Mouse (Mus musculus) bone marrow macrophage, adult 2 months (primary cell): Measurements from ENCODE around the gene Sugp1. TPM values are rescaled to one million over a fixed set of nuclear protein-coding genes. Genes with fewer than 3 reads are reported as not detected.

Source experiments
- H3K27ac ChIP-seq: 2 replicates; pipeline ENCODE4 v1.5.1; 2012; ENCODE audit warnings: low read depth, low read length; ENCODE audit not compliant: insufficient read depth
- H3K4me1 ChIP-seq: 2 replicates; pipeline ENCODE4 v1.6.1; 2012; ENCODE audit warnings: low read length; ENCODE audit not compliant: control insufficient read depth, insufficient read depth
- H3K4me3 ChIP-seq: 2 replicates; pipeline ENCODE4 v1.5.1; 2012; ENCODE audit warnings: mild to moderate bottlenecking, low read length, moderate library complexity; ENCODE audit not compliant: insufficient read depth
- CTCF ChIP-seq: IDR thresholded peaks from 2 replicates; pipeline ENCODE4 v1.5.1; 2012; ENCODE audit warnings: low read depth, mild to moderate bottlenecking, low read length, moderate library complexity
- POLR2A ChIP-seq: IDR thresholded peaks from 2 replicates; pipeline ENCODE4 v1.6.1; 2012; ENCODE audit warnings: mild to moderate bottlenecking, low read depth, low read length, borderline replicate concordance
- polyA plus RNA-seq: library from polyadenylated mRNA; stranded (reverse); fragments of >200 nt; gene quantifications from 2 replicates; pipeline ENCODE4 v1.2.4, GENCODE M21; 2012; ENCODE audit not compliant: missing spikeins, insufficient read depth, insufficient read length

Gene Sugp1
- polyA plus RNA-seq, 1 experiment, result 23.4 TPM

- Histone ChIP-seq H3K4me3 (peak overlapping the region; percentile 59), H3K4me1 (peaks cover 3% of the 10 kb centered on the region), H3K27ac (no peak overlapping the region)
- TF ChIP-seq POLR2A, result no peak
- no peak for TF ChIP-seq CTCF
Observed at GRCm38 (mm10) chr8:70084191-70085065, 41.8 kb downstream of the Sugp1 start.

DNA sequence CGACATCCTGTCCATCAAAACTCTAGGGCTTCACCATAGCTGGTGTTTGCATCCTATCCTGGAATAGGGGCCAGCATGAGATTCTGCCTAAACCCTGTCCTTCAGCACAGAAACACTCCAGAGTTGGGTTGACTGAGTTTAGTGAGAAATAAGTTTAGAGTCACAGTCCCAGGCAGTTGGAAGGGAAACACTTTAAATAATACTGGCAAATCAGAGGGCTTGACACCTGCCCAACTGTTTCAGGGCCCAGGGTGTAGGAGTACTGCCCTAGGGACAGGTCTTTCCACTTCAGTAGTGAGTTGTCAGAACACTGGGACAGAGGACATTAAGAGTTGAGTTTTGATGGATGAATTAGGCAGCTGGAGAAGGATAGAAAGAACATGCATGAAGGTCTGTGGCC lies 43.5 kb downstream of the Sugp1 start:
- H3K4me1 ChIP-seq, result peaks cover 3% of the 10 kb centered on the region
- no peak for TF ChIP-seq CTCF
- no peak for TF ChIP-seq POLR2A
- H3K4me3 ChIP-seq, result no peak overlapping the region
- no peak overlapping the region for H3K27ac ChIP-seq

- peaks cover 3% of the 10 kb centered on the region for H3K4me1 ChIP-seq
- H3K27ac ChIP-seq, result no peak overlapping the region
- TF ChIP-seq CTCF, result no peak
- TF ChIP-seq POLR2A, result no peak
- no peak overlapping the region for H3K4me3 ChIP-seq
Observed at GRCm38 (mm10) chr8:70087237-70087636, 44.6 kb downstream of the Sugp1 start.

DNA sequence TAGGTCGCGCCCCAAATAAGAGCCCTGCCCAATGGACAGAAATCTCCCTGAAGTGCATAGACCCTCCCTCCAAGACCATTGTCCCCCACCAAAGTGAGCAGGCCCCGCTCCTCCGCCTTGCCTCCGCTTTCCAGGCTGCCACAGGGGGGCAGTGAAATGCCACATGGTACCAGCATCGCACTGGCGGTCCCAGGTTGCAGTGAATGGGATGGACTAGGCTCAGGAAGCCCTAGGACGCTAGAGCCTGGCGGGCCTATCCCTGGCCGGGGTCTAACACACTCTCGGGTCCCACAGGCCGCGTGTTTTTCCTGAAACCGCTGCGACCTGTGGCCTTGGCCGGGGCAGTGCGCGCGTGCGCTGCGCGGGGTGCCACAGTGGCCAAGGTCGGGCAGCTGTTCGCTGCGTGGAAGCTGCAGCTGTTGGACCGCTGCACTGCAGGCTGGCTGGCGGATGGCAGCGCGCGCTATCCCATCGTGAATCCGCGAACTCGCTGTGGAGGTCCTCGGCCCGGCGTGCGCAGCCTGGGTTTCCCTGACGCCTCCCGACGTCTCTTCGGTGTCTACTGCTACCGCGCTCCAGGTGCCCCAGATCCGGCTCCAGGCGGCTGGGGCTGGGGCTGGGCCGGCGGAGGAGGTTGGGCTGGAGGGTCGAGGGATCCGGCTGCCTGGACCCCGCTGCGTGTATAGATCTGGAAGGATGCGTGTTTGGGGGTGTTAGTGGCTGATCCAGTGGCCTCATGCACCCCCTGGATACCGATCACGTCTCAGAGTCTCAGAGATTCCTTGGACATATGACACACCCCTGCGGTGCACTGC lies 45.4 kb downstream of the Sugp1 start:
- Histone ChIP-seq H3K4me1 (peaks cover 2% of the 10 kb centered on the region), H3K27ac (no peak overlapping the region), H3K4me3 (no peak overlapping the region)
- TF ChIP-seq CTCF (0 out of 2 replicates have a peak, but pooled peaks have one; percentile 12), POLR2A (no peak)

DNA sequence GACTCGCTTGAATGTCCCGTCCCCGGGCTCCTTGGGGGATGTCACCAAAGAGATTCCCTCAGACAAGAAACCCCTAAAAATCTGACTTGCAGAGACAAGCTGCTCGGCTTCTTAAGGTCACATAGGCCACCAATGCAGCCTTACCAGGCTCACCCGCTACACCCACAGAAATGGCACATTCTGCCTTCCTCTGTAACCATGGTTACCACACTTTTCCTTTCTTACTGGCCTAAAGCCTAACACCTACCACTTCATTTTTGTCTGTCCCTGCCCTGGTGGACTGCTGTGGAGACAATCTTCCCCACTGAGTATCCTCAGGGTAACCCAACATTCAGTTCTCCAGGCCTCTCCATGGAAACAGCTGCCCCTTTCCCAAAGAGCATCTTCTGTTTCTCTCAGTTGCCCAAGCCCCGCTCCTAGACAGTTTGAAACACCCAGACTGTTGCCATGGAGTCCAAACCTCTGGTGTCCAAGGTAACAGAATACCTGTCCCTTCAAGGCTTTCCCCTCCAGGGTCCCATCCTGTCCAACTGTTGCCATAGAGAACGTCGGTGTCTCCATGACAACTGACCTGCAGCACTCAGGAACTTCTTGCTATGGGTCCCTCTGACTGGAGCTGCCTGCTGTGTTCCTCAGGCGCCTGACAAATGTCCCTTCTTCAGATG lies 46.8 kb downstream of the Sugp1 start:
- no peak overlapping the region for H3K4me3 ChIP-seq
- TF ChIP-seq POLR2A (no peak), CTCF (no peak)
- H3K4me1 ChIP-seq, result no peaks in the 10 kb centered on the region; the same call in 1 of the 2 replicates
- no peak overlapping the region for H3K27ac ChIP-seq

DNA sequence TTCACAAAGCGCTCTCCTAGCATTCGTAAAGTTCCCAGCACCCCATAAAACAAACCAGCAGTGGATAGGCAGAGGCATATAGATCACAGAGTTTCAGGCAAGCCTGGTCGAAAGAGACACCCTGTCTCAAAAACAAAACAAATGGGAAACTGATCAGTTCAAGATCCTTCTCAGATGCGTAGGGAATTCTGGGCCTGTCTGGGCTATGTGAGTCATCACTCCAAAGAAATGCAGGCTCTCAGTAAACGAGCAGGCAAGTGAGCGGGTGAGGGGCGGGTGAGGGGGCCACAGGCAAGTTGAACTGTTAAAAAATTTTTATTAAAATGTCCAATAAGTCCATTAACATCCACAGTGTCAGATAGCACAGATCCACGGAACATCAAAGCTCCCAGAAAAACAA lies 50.2 kb downstream of the Sugp1 start:
- Histone ChIP-seq H3K4me1 (no peaks in the 10 kb centered on the region), H3K27ac (no peak overlapping the region), H3K4me3 (no peak overlapping the region)
- TF ChIP-seq POLR2A, result no peak
- no peak for TF ChIP-seq CTCF

- no peak overlapping the region for H3K27ac ChIP-seq
- TF ChIP-seq CTCF (no peak), POLR2A (no peak)
- no peaks in the 10 kb centered on the region for H3K4me1 ChIP-seq
- H3K4me3 ChIP-seq, result no peak overlapping the region
Observed at GRCm38 (mm10) chr8:70099276-70099675, 56.7 kb downstream of the Sugp1 start.

- Histone ChIP-seq H3K4me3 (no peak overlapping the region), H3K27ac (no peak overlapping the region), H3K4me1 (peaks cover 5% of the 10 kb centered on the region; the same call in 1 of the 2 replicates)
- TF ChIP-seq CTCF (no peak), POLR2A (no peak)
Observed at GRCm38 (mm10) chr8:70100241-70100640, 57.6 kb downstream of the Sugp1 start.

- Histone ChIP-seq H3K4me1 (peaks cover 5% of the 10 kb centered on the region; the same call in 1 of the 2 replicates), H3K4me3 (no peak overlapping the region), H3K27ac (no peak overlapping the region)
- TF ChIP-seq POLR2A (no peak), CTCF (no peak)
Observed at GRCm38 (mm10) chr8:70104506-70104905, 61.9 kb downstream of the Sugp1 start.
